Mouse (Mus musculus): ENCODE data around the gene Cpd. TPM values are rescaled to one million over a fixed set of nuclear protein-coding genes. Genes with fewer than 3 reads are reported as not detected.

The Cpd gene
- 5.9 and 7.3 TPM in 2 replicates for polyA plus RNA-seq (2015; fragmentation: Nextera tagmentation; extraction: Ambion mirVana)

DNA sequence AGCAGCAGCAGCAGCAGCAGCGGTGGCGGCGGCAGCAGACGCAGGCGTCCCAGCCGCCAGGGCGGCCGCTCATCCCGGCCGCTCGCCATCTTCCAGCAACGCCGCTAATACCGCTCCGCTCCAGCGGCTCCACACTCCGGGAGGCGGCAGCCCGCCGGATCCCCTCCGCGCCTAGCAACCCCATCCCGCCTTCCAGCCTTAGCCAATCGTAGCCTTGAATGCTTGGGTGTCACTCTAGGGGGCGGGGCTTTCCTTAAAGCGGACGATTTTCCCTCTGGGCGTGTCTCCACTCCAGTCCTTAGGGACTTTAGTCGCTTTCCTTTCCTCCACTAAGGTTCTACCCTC is at the start of gene Cpd:
Gene Cpd (minus strand): TSS at position 141 of the 345 bp plus-strand sequence.
- H3K36me3 ChIP-seq, result no peaks in the 10 kb centered on the region
- H3K4me2 ChIP-seq, result peak within 1 kb of the TSS; percentile 99
- H3K27ac ChIP-seq (replicated peaks), result peak within 1 kb of the TSS; percentile 88
- H3K9me3 ChIP-seq, result no peaks in the 10 kb centered on the region
- no peaks in the 10 kb centered on the region for H3K27me3 ChIP-seq
- H3K9ac ChIP-seq, result peak within 1 kb of the TSS; percentile 93
- WGBS, result under 1% methylated on average over 27 of the region's 29 CpGs
- H3K4me1 ChIP-seq (replicated peaks), result peaks cover 43% of the 10 kb centered on the region
- ATAC-seq (ENCODE audit: low read depth), result peak; percentile 99
- peak within 1 kb of the TSS; percentile 93 for H3K4me3 ChIP-seq

GRCm38 (mm10) chr11:76896360-76896759 is 49.5 kb upstream of the Cpd start:
- 53% methylated on average over 6 of the region's 6 CpGs for WGBS
- Histone ChIP-seq H3K27me3 (no peaks in the 10 kb centered on the region), H3K9me3 (no peaks in the 10 kb centered on the region), H3K36me3 (no peaks in the 10 kb centered on the region), H3K9ac (no peak overlapping the region), H3K4me2 (no peak overlapping the region), H3K27ac (replicated peaks) (no peak overlapping the region), H3K4me3 (no peak overlapping the region), H3K4me1 (replicated peaks) (peaks cover 8% of the 10 kb centered on the region)
- ATAC-seq (ENCODE audit: low read depth), result no peak

- ATAC-seq (ENCODE audit: low read depth), result no peak
- peaks cover 11% of the 10 kb centered on the region for H3K4me1 ChIP-seq (replicated peaks)
- no peak overlapping the region for H3K4me3 ChIP-seq
- H3K27ac ChIP-seq (replicated peaks), result no peak overlapping the region
- no peaks in the 10 kb centered on the region for H3K9me3 ChIP-seq
- H3K36me3 ChIP-seq, result no peaks in the 10 kb centered on the region
- no peak overlapping the region for H3K9ac ChIP-seq
- no peak overlapping the region for H3K4me2 ChIP-seq
- 37% methylated on average over 5 of the region's 5 CpGs for WGBS
- no peaks in the 10 kb centered on the region for H3K27me3 ChIP-seq
These were observed 47.4 kb upstream of the Cpd start for GRCm38 (mm10) chr11:76894240-76894639.

GRCm38 (mm10) chr11:76893570-76893969 is 46.8 kb upstream of the Cpd start:
- Histone ChIP-seq H3K4me1 (replicated peaks) (peaks cover 12% of the 10 kb centered on the region), H3K36me3 (no peaks in the 10 kb centered on the region), H3K9me3 (no peaks in the 10 kb centered on the region), H3K4me3 (no peak overlapping the region), H3K27ac (replicated peaks) (no peak overlapping the region), H3K27me3 (no peaks in the 10 kb centered on the region), H3K4me2 (no peak overlapping the region), H3K9ac (no peak overlapping the region)
- 7% methylated on average over 4 of the region's 4 CpGs for WGBS
- ATAC-seq (ENCODE audit: low read depth), result no peak

GRCm38 (mm10) chr11:76892972-76893371 is 46.2 kb upstream of the Cpd start:
- Histone ChIP-seq H3K9me3 (no peaks in the 10 kb centered on the region), H3K4me1 (replicated peaks) (peaks cover 12% of the 10 kb centered on the region), H3K9ac (no peak overlapping the region), H3K4me2 (no peak overlapping the region), H3K27me3 (no peaks in the 10 kb centered on the region), H3K27ac (replicated peaks) (no peak overlapping the region), H3K4me3 (no peak overlapping the region), H3K36me3 (no peaks in the 10 kb centered on the region)
- 84% methylated on average over 3 of the region's 3 CpGs for WGBS
- ATAC-seq (ENCODE audit: low read depth), result no peak

- Histone ChIP-seq H3K27ac (replicated peaks) (no peak overlapping the region), H3K4me1 (replicated peaks) (peaks cover 12% of the 10 kb centered on the region), H3K9ac (no peak overlapping the region), H3K9me3 (no peaks in the 10 kb centered on the region), H3K27me3 (no peaks in the 10 kb centered on the region), H3K4me2 (no peak overlapping the region), H3K36me3 (no peaks in the 10 kb centered on the region), H3K4me3 (no peak overlapping the region)
- no peak for ATAC-seq (ENCODE audit: low read depth)
- WGBS, result 85% methylated on average over 4 of the region's 4 CpGs
These were observed 45.0 kb upstream of the Cpd start for GRCm38 (mm10) chr11:76891738-76892349.

- no peak overlapping the region for H3K9ac ChIP-seq
- no peaks in the 10 kb centered on the region for H3K9me3 ChIP-seq
- H3K27ac ChIP-seq (replicated peaks), result no peak overlapping the region
- no peak for ATAC-seq (ENCODE audit: low read depth)
- H3K36me3 ChIP-seq, result no peaks in the 10 kb centered on the region
- H3K4me1 ChIP-seq (replicated peaks), result peaks cover 12% of the 10 kb centered on the region
- H3K4me2 ChIP-seq, result no peak overlapping the region
- no peaks in the 10 kb centered on the region for H3K27me3 ChIP-seq
- no peak overlapping the region for H3K4me3 ChIP-seq
- whole genome bisulfite sequencing, result 90% methylated on average over 7 of the region's 7 CpGs
These were observed 44.4 kb upstream of the Cpd start for GRCm38 (mm10) chr11:76891171-76891570.

DNA sequence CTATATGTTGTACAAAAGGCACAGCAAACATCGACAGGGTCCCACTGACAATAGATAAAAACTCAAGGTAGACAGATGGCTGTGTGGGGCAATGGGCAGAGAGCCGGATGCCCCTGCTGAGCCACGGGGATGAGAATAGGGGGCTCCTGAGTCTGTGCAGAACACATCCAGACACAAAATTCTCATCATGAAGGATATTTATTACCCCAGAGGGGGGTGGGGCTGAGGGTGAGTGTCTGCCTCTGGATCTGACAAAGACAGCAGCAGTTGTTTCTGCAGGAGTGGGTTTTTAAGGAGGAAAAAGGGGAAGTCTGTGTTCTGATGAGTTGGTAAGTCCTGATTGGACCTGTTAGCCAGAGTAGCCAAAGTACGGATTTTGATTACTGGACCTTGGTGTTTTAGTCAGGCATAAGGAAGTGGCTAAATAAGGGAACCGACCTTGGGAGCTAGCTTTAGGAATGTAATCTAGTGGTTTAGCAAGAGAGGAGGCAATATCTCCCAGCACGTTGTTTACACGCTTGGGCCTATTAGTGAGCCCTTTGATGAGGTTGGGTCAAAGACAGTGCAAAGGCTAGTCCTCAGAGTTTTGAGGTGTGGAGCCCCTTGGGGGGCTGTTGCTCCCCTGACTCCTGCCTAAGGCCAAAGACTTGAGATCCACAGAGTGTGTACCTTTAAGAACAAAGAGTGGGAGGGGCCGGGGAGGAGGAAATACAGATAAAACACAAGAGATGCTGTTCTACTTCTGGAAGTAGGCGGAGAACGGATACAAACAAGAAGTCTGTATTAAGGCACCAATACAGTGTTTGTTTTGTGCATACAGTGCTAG is 42.7 kb upstream of the Cpd start:
- Histone ChIP-seq H3K4me2 (no peak overlapping the region), H3K4me3 (no peak overlapping the region), H3K9me3 (no peaks in the 10 kb centered on the region), H3K27ac (replicated peaks) (no peak overlapping the region), H3K27me3 (no peaks in the 10 kb centered on the region), H3K9ac (no peak overlapping the region), H3K4me1 (replicated peaks) (peaks cover 12% of the 10 kb centered on the region), H3K36me3 (no peaks in the 10 kb centered on the region)
- ATAC-seq (ENCODE audit: low read depth), result no peak
- WGBS, result 54% methylated on average over 10 of the region's 10 CpGs

- H3K4me2 ChIP-seq, result no peak overlapping the region
- H3K27ac ChIP-seq (replicated peaks), result no peak overlapping the region
- H3K9me3 ChIP-seq, result no peaks in the 10 kb centered on the region
- H3K36me3 ChIP-seq, result no peaks in the 10 kb centered on the region
- no peak for ATAC-seq (ENCODE audit: low read depth)
- H3K4me1 ChIP-seq (replicated peaks), result 0 out of 2 replicates have a peak, but pooled peaks cover 3% of the 10 kb centered on the region
- WGBS, result 62% methylated on average over 5 of the region's 5 CpGs
- H3K27me3 ChIP-seq, result no peaks in the 10 kb centered on the region
- no peak overlapping the region for H3K4me3 ChIP-seq
- H3K9ac ChIP-seq, result no peak overlapping the region
These were observed 37.6 kb upstream of the Cpd start for GRCm38 (mm10) chr11:76884451-76884850.

DNA sequence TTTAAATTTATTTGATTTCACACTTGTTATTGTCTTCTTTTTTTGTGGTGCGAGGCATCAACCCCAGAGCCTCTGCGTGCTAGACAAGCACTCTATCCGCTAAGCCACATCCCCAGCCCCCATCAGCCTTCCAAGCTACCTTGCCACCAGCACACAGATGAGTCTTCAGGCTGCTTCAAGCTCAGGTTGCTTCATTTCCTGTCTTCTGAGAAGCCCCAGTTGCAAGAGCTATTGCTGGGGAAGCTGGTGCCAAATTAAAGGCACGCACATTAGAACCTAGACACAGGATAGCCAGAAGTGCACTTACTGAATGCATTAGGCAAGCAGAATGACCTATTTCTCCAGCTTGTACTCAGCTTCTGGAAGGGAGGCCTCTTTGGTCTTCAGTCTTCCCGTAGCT is 33.0 kb upstream of the Cpd start:
- H3K27me3 ChIP-seq, result no peaks in the 10 kb centered on the region
- no peak overlapping the region for H3K4me2 ChIP-seq
- H3K9ac ChIP-seq, result no peak overlapping the region
- H3K36me3 ChIP-seq, result no peaks in the 10 kb centered on the region
- no peaks in the 10 kb centered on the region for H3K9me3 ChIP-seq
- H3K4me1 ChIP-seq (replicated peaks), result no peaks in the 10 kb centered on the region
- no peak overlapping the region for H3K4me3 ChIP-seq
- no peak for ATAC-seq (ENCODE audit: low read depth)
- WGBS, result 85% methylated on average over 5 of the region's 5 CpGs
- H3K27ac ChIP-seq (replicated peaks), result no peak overlapping the region

- H3K4me2 ChIP-seq, result no peak overlapping the region
- no peaks in the 10 kb centered on the region for H3K4me1 ChIP-seq (replicated peaks)
- H3K9ac ChIP-seq, result no peak overlapping the region
- WGBS, result 68% methylated on average over 6 of the region's 6 CpGs
- H3K4me3 ChIP-seq, result no peak overlapping the region
- H3K27ac ChIP-seq (replicated peaks), result no peak overlapping the region
- no peaks in the 10 kb centered on the region for H3K27me3 ChIP-seq
- H3K36me3 ChIP-seq, result no peaks in the 10 kb centered on the region
- ATAC-seq (ENCODE audit: low read depth), result no peak
- no peaks in the 10 kb centered on the region for H3K9me3 ChIP-seq
These were observed 27.9 kb upstream of the Cpd start for GRCm38 (mm10) chr11:76874766-76875165.

DNA sequence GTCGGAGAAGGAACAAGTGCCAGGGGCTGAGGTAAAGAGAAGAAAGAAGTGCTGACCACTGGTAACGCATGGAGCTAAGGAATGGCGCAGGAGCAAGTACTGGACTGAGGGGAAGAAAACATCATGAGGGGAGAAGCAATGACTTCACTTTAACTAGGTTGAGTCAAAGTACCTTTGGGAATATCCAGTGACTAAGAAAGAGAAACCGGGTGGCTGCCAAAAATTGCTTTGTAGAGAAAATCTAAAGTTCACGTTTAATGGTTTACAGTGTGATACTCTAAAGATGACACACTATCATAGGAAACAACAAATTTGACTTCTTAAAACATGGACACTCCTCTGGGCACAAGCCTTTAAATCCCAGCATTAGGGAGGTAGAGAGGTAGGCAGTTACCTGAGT is 27.0 kb upstream of the Cpd start:
- H3K4me3 ChIP-seq, result no peak overlapping the region
- H3K27ac ChIP-seq (replicated peaks), result no peak overlapping the region
- H3K4me2 ChIP-seq, result no peak overlapping the region
- no peaks in the 10 kb centered on the region for H3K27me3 ChIP-seq
- H3K9ac ChIP-seq, result no peak overlapping the region
- ATAC-seq (ENCODE audit: low read depth), result no peak
- H3K36me3 ChIP-seq, result no peaks in the 10 kb centered on the region
- WGBS, result 96% methylated on average over 5 of the region's 5 CpGs
- no peaks in the 10 kb centered on the region for H3K4me1 ChIP-seq (replicated peaks)
- H3K9me3 ChIP-seq, result no peaks in the 10 kb centered on the region
